Mouse (Mus musculus): ENCODE results near the gene Egln3.

The Egln3 gene

GRCm38 (mm10) chr12:54162637-54163131 lies 41.0 kb downstream of the Egln3 start:
- DNase-seq (ENCODE audit: low spot score) = no peak

DNA sequence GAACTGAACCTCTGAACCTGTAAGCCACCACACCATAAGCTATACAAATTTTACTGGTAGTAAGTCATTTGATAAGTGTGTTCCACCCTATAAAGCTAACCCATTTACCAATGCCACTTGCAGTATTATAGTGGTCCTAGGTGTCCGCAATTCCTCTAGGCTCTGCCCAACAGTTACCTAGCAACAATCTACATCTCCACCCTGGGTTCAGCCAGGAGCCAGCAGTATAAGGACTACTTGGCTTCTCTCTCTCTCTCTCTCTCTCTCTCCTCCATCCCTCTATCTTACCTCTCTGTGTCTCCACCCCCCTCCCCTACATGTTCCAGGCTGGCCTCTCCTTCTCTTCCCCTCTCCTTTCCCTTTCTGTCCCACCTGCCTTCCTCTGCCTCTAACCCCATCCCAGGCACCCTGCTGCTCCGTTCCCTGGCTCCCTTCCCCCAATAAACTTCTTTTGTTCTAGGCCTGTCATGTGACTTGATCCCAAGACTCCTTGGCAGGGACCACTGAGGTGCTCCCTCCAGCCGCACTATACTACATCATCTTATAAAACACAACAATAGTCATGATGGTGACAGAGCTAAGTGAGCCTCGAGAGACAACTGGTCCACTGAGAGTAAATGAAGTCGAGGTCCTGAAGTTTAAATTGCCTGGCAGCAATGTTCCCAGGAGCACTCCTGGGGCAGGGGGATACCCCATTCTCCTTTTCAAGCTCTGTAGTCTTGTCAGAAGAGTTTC lies 42.0 kb downstream of the Egln3 start:
- no peak for DNase-seq (ENCODE audit: low spot score)

DNA sequence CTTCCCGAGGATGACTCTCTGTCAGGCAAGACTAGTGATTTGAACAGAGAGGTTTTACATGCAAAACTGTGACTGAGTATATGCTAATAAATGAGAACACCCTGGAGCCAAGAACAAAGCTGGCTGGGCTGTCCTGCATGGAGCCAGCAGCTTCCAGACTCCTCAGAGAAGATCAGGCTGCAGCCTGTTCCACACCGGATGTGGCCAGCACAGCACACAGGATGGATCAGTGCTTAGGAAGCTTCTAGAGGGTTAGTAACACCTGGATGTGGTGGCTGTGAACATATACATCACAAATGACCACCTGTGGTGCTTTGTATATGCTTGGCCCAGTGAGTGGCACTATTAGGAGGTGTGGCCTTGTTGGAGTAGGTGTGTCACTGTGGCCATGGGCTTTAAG lies 43.4 kb downstream of the Egln3 start:
- no peak for DNase-seq (ENCODE audit: low spot score)

GRCm38 (mm10) chr12:54154771-54155170 lies 48.9 kb downstream of the Egln3 start:
- DNase-seq (ENCODE audit: low spot score) = no peak

DNA sequence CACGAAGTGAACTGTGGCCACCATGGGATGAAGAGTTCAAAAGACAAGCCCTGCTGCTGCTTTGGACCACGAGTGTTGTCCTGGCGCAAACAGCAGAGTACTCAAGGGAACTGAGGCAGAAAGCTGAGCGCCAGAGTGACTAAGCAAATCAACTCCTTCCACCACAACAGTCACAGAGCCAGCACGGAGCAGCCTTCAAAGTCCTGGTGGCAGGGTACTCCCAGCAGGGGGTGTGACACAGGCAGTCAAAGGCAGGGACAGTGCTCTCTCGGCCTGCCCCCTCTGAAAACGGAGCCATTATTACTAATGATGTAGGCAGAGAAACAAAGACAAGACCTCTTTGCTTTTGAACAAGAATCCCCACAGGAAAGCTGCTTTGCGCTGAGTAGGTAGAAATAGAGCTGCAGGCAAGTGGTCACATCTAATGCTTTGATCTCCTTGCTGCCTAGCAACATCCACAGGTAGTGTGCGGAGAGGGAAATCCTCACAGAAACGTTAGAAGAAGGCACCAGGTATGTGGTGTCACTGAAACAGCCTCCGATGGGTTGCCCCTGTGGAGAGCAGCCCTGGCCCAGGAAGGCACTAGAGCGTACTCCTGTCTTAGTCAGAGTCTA lies 56.6 kb downstream of the Egln3 start:
- no peak for DNase-seq (ENCODE audit: low spot score)

Measured in urinary bladder, postnatal 10 days (tissue).